Mouse (Mus musculus) liver, embryonic 14.5 days (tissue): ENCODE measurements around the gene Tert.

Experiments
- CTCF ChIP-seq: IDR thresholded peaks from 2 replicates; pipeline ENCODE4 v1.5.1; 2016; ENCODE audit warnings: antibody characterized with exemption, low read depth, control low read depth
- EP300 ChIP-seq: IDR thresholded peaks from 2 replicates; pipeline ENCODE4 v1.6.1; 2016; ENCODE audit warnings: antibody characterized with exemption, low read depth

DNA sequence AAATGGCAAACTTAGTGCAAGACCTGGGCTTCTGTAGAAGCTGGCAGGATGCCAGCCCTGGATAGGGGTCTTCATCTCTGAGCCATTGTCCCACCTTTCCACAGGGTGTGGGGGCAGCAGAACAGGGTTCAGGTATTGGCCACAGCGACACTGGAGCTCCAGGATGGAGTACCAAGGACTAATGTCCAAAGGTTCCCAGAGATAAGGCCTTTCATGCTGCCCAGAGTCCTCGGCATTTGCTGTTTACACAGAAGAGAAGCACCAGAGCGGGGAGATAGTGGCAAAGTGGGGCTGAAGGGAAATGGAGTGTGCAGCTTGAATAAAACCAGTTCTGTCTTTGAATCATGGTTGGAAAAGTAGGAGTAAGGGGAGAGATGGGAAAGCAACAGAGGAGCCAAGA lies 69.8 kb downstream of the Tert start:
- TF ChIP-seq CTCF, result no peak
- no peak for TF ChIP-seq EP300
